Mouse (Mus musculus): Measurements from ENCODE around the gene Trmt10b. TPM values are rescaled to one million over a fixed set of nuclear protein-coding genes. Genes with fewer than 3 reads are reported as not detected.

Gene Trmt10b
- polyA plus RNA-seq, 1 experiment from 2014 or later, result 22.0 TPM

DNA sequence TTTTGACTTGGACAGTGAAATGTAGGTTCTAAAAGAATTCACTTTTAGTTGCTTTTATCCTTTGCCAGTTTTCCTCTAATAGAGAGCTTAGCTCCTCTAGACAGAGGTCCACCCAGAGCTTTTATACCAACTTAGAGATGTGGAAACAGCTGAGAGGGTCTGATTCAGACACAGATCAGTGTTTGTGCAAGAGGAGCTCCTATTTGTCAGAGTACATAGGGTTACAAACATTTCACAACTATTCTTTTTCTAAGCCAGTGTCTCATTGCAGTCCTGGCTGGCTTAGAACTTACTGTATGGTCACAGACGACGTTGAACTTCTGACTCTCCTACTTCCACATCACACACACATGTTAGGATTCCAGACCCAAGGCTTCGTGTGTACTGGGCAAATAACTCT, 59.7 kb downstream of the Trmt10b start:
- no peak overlapping the region for H3K9ac ChIP-seq (replicated peaks)
- H3K27me3 ChIP-seq, result no peaks in the 10 kb centered on the region
- ATAC-seq (replicated peaks), result no peak
- peaks cover 31% of the 10 kb centered on the region for H3K36me3 ChIP-seq
- WGBS, result 93% methylated on average over 3 of the region's 3 CpGs
- no peak overlapping the region for H3K4me3 ChIP-seq
- H3K9me3 ChIP-seq, result no peaks in the 10 kb centered on the region
- H3K4me2 ChIP-seq (replicated peaks), result no peak overlapping the region
- H3K4me1 ChIP-seq, result no peaks in the 10 kb centered on the region
- H3K27ac ChIP-seq (replicated peaks), result no peak overlapping the region

Other genes starting within 250 kb of the Trmt10b start
- gene Fbxo10, start 212.5 kb upstream of the Trmt10b start, polyA plus RNA-seq (2015; fragmentation: Nextera tagmentation; extraction: Ambion mirVana), result 24.5 and 25.8 TPM in 2 replicates
- gene Tomm5, start 189.0 kb upstream of the Trmt10b start, polyA plus RNA-seq (2015; fragmentation: Nextera tagmentation; extraction: Ambion mirVana), result 143 and 153 TPM in 2 replicates
- gene Frmpd1, start 112.3 kb upstream of the Trmt10b start, polyA plus RNA-seq (2015; fragmentation: Nextera tagmentation; extraction: Ambion mirVana), result 0.38 and 0.60 TPM in 2 replicates
- gene Dcaf10, start 45.0 kb downstream of the Trmt10b start, polyA plus RNA-seq (2015; fragmentation: Nextera tagmentation; extraction: Ambion mirVana), result 8.4 and 8.9 TPM in 2 replicates
- gene Exosc3, start 45.6 kb downstream of the Trmt10b start, polyA plus RNA-seq (2015; fragmentation: Nextera tagmentation; extraction: Ambion mirVana), result 48.9 and 54.9 TPM in 2 replicates
- 86.1 and 87.3 TPM in 2 replicates for gene Slc25a51, start 111.6 kb downstream of the Trmt10b start, polyA plus RNA-seq (2015; fragmentation: Nextera tagmentation; extraction: Ambion mirVana)
- 13.1 and 13.3 TPM in 2 replicates for gene Shb, start 235.3 kb downstream of the Trmt10b start, polyA plus RNA-seq (2015; fragmentation: Nextera tagmentation; extraction: Ambion mirVana)

Data from forebrain, embryonic 15.5 days (tissue).